Comparison of ENCODE assay signal across 23 mouse cellular contexts in the genomic region with DNA sequence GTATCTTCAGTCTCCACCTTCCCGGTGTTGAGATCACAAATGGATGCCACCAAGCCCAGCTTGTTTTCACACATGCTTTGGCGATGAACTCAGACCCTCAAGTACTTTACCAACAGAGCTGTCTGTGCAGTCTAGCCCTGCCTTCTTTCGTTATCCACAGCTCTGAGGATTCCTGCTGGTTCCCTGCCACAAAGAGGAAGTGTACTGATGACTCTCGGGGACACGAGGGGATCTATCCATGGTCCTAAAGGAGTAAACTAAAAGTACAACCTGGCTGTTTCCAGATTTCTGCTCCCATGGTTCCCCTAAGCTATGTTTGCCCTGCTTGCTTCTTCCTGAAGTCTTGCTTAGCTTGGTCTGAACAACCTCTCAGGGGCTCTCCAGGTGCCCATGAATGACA. TPM values are rescaled to one million over a fixed set of nuclear protein-coding genes. Genes with fewer than 3 reads are reported as not detected.
DNase-seq lines count a peak whose midpoint lies in the region; ATAC-seq lines count a peak whose summit lies in the region.
"Had no signal": no experiment of that assay in that cellular context is flagged by ENCODE, and none has a peak within 500 bp of the region (broad histone marks: within the 10 kb centered on the region; RNA-seq: fewer than 3 reads in every experiment).

No protein-coding gene starts in this region.

- no peak for ATAC-seq in kidney, embryonic 14.5 days (ENCODE audit: low FRiP score, low TSS enrichment)
- peak; percentile 55 for ATAC-seq in granulocyte monocyte progenitor cell, adult 5-6 weeks (replicated peaks; ENCODE audit: poor library complexity, severe bottlenecking)
- ATAC-seq: activated CD4-positive, CD25-positive, alpha-beta regulatory T cell, adult 4 months; forebrain, postnatal 0 days; midbrain, embryonic 16.5 days had no signal

- H3K9ac ChIP-seq in kidney, embryonic 14.5 days (ENCODE audit: low read depth, low read length), result no peak overlapping the region
- H3K9ac ChIP-seq: embryonic facial prominence, embryonic 13.5 days; forebrain, postnatal 0 days; hindbrain, embryonic 12.5 days; limb, embryonic 13.5 days; liver, embryonic 14.5 days had no signal

- peak; percentile 7 for DNase-seq in kidney, postnatal 10 days
- DNase-seq in ES-CJ7 (ENCODE audit: low read depth, low spot score) (peak; percentile 63), R1 (ENCODE audit: low read depth, low spot score) (peak; percentile 63)
- no peak for DNase-seq in heart, adult 11 months
- no peak for DNase-seq in thymus, postnatal 4 days
- DNase-seq: cerebellum, adult 9-11 months; forebrain, postnatal 0 days; heart, adult 2 months; kidney, postnatal 25 days; layer of hippocampus, adult 9-11 months; lung, postnatal 4 days; retina, postnatal 1 day; thymus, postnatal 36 days had no signal

- 15% methylated on average over 5 of the region's 5 CpGs for WGBS in kidney, embryonic 14.5 days

- H3K27me3 ChIP-seq in kidney, embryonic 14.5 days (ENCODE audit: control insufficient read depth, insufficient read depth, low read length), result no peaks in the 10 kb centered on the region
- H3K27me3 ChIP-seq: embryonic facial prominence, embryonic 13.5 days; hindbrain, embryonic 12.5 days; limb, embryonic 13.5 days had no signal

- no peak overlapping the region for H3K4me2 ChIP-seq in kidney, embryonic 14.5 days (replicated peaks; ENCODE audit: low read depth, low read length)
- H3K4me2 ChIP-seq: embryonic facial prominence, embryonic 13.5 days; hindbrain, embryonic 12.5 days; limb, embryonic 13.5 days had no signal

- no peaks in the 10 kb centered on the region for H3K9me3 ChIP-seq in kidney, embryonic 14.5 days (ENCODE audit: control insufficient read depth, low read length)
- H3K9me3 ChIP-seq: embryonic facial prominence, embryonic 13.5 days; hindbrain, embryonic 12.5 days; limb, embryonic 13.5 days had no signal

- no peak overlapping the region for H3K4me3 ChIP-seq in kidney, embryonic 14.5 days (ENCODE audit: low read length)
- H3K4me3 ChIP-seq: embryonic facial prominence, embryonic 13.5 days; heart, adult 2 months; hindbrain, embryonic 12.5 days; limb, embryonic 13.5 days had no signal

- H3K27ac ChIP-seq in kidney, embryonic 14.5 days (ENCODE audit: low read depth, low read length), result no peak overlapping the region
- H3K27ac ChIP-seq: embryonic facial prominence, embryonic 13.5 days; heart, adult 2 months; hindbrain, embryonic 12.5 days; limb, embryonic 13.5 days; liver, embryonic 14.5 days had no signal

- H3K4me1 ChIP-seq in kidney, embryonic 14.5 days (ENCODE audit: control insufficient read depth, insufficient read depth, low read length), result no peaks in the 10 kb centered on the region
- H3K4me1 ChIP-seq: embryonic facial prominence, embryonic 13.5 days; hindbrain, embryonic 12.5 days; limb, embryonic 13.5 days had no signal

- H3K36me3 ChIP-seq in kidney, embryonic 14.5 days (ENCODE audit: control insufficient read depth, insufficient read depth, low read length), result no peaks in the 10 kb centered on the region
- H3K36me3 ChIP-seq: embryonic facial prominence, embryonic 13.5 days; hindbrain, embryonic 12.5 days; limb, embryonic 13.5 days had no signal

RNA-seq across cellular contexts. Expression of a gene that starts 23.9 kb away (rescaled TPM):
- 0.11 and 0.13 TPM in 2 replicates for polyA plus RNA-seq in kidney, embryonic 14.5 days (2014; fragmentation: Nextera tagmentation; extraction: Ambion mirVana)
- not detected in 2 replicates for total RNA-seq in granulocyte monocyte progenitor cell, adult 5-6 weeks (2014; fragmentation: Nextera tagmentation)
- total RNA-seq in granulocyte monocyte progenitor cell, adult 5-6 weeks (2017), result not detected in 2 replicates
- total RNA-seq: forebrain, postnatal 0 days; gastrocnemius, adult 8-10 months had no signal
- polyA plus RNA-seq: activated CD4-positive, CD25-positive, alpha-beta regulatory T cell, adult 4 months; embryonic facial prominence, embryonic 13.5 days; forebrain, postnatal 0 days; hindbrain, embryonic 12.5 days; intestine, embryonic 14.5 days had no signal

Comparison
In these comparisons a context has a peak if more than half of its experiments do, and no peak if none do; other contexts are left out.
1. DNase-seq: peak in kidney, postnatal 10 days (single experiment), ES-CJ7 (single experiment) and R1 (single experiment); none in heart, adult 11 months (single experiment) and thymus, postnatal 4 days (single experiment).